Mouse (Mus musculus) liver, embryonic 15.5 days (tissue): ENCODE measurements around the gene Slc30a7. TPM values are rescaled to one million over a fixed set of nuclear protein-coding genes. Genes with fewer than 3 reads are reported as not detected.

Experiments
- ATAC-seq: fragments of 200-750 bp; cut with Nextera tagmentation; 2 replicates; pipeline ENCODE4 v1.8.0; 2017; ENCODE audit warnings: moderate number of reproducible peaks, mild to moderate bottlenecking, moderate library complexity; ENCODE audit not compliant: insufficient read depth
- H3K27ac ChIP-seq: fragments of 300-500 bp; sonication (generic); replicated peaks from 2 replicates; pipeline ENCODE4 v1.5.1; 2015; ENCODE audit warnings: mild to moderate bottlenecking, inconsistent platforms
- H3K27me3 ChIP-seq: fragments of 300-500 bp; sonication (generic); 2 replicates; pipeline ENCODE4 v1.6.1; 2015; ENCODE audit warnings: mild to moderate bottlenecking, inconsistent platforms
- H3K36me3 ChIP-seq: fragments of 300-500 bp; sonication (generic); replicated peaks from 2 replicates; pipeline ENCODE4 v1.6.1; 2015; ENCODE audit warnings: moderate library complexity, mild to moderate bottlenecking, inconsistent platforms
- H3K4me1 ChIP-seq: fragments of 300-500 bp; sonication (generic); replicated peaks from 2 replicates; pipeline ENCODE4 v1.6.1; 2015; ENCODE audit warnings: inconsistent platforms
- H3K4me2 ChIP-seq: fragments of 300-500 bp; sonication (generic); 2 replicates; pipeline ENCODE4 v1.6.1; 2015; ENCODE audit warnings: moderate library complexity, mild to moderate bottlenecking, inconsistent platforms
- H3K4me3 ChIP-seq: fragments of 300-500 bp; sonication (generic); replicated peaks from 2 replicates; pipeline ENCODE4 v1.5.1; 2015; ENCODE audit warnings: mild to moderate bottlenecking, inconsistent platforms
- H3K9ac ChIP-seq: fragments of 300-500 bp; sonication (generic); 2 replicates; pipeline ENCODE4 v1.6.1; 2015; ENCODE audit warnings: moderate library complexity, mild to moderate bottlenecking, inconsistent platforms
- H3K9me3 ChIP-seq: fragments of 300-500 bp; sonication (generic); replicated peaks from 2 replicates; pipeline ENCODE4 v1.6.1; 2016; ENCODE audit warnings: inconsistent platforms
- WGBS: fragments of 180-500 bp; shearing (Covaris S2); methylation state at CpG from one replicate; pipeline ENCODE4 v1.1.7; 2015; ENCODE audit warnings: mixed read lengths; ENCODE audit not compliant: insufficient replicate concordance; 5-methylcytosine and 5-hydroxymethylcytosine counted together
- polyA plus RNA-seq: library from polyadenylated mRNA; unstranded; fragments of >200 nt; fragmentation: Nextera tagmentation; extraction: Ambion mirVana; gene quantifications from 2 replicates; pipeline ENCODE4 v1.2.1, GENCODE M21; 2015

The Slc30a7 gene
- polyA plus RNA-seq, 1 experiment from 2014 or later, result 11.4 TPM

DNA sequence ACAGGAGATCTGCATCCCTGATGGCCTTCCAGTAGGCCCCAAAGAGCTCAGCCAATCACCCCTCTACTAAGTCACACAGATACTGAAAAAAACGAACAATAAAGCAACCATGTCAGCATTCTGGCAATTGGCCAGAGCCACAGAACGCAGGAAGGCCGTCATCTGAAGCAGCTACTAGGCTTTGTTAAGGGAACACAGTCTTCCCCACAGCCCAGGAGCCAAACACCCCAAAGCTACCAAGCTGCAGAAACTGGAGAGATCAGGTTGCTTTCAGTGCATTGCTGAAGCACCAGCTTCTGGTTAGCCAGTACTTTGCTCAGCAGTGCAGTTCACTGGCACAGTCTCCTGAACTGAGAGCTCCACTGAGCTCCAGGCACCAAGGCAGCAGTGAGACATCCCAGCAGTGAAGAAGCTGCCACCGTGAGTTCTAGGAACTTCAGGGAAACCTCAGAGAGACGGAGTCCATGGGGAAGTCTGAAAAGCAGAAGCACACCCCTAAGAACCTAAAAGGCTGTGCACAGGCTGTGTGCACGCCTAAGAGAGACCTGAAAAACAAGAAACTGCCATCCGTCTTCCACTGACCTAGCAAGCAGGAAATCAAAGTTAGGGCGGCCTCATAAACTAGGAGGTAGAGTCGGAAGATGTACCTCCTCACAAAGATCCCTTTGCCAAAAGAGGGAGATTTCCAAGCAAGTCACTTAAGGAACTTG is 21.9 kb downstream of the Slc30a7 start:
- no peak for ATAC-seq
- Histone ChIP-seq H3K9me3 (no peaks in the 10 kb centered on the region), H3K4me3 (no peak overlapping the region), H3K4me2 (no peak overlapping the region), H3K27ac (no peak overlapping the region), H3K4me1 (no peaks in the 10 kb centered on the region), H3K36me3 (peaks cover 43% of the 10 kb centered on the region), H3K27me3 (no peaks in the 10 kb centered on the region), H3K9ac (no peak overlapping the region)
- 60% methylated on average over 9 of the region's 9 CpGs for WGBS

DNA sequence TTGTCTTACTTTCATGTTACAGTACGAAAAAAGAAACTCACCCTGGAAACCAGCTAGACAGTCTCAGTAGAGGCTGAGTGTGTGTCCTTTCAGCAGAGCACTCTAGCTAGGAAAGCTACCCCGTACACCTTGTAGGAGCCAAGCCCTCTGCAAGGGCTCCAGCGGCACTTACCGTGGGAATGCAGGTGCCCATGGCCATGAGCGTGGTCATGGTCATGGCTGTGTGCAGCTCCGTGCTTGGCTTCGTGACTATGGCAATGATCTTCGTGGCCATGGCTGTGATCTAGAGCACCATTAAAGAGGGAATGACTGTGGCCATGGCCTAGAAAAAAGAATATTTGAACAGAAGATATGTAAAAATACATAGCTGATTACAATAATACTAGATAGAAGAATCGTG is 22.6 kb downstream of the Slc30a7 start:
- Histone ChIP-seq H3K4me3 (no peak overlapping the region), H3K27me3 (no peaks in the 10 kb centered on the region), H3K36me3 (peaks cover 38% of the 10 kb centered on the region), H3K27ac (no peak overlapping the region), H3K9me3 (no peaks in the 10 kb centered on the region), H3K9ac (no peak overlapping the region), H3K4me2 (no peak overlapping the region), H3K4me1 (no peaks in the 10 kb centered on the region)
- ATAC-seq, result no peak
- WGBS, result 80% methylated on average over 9 of the region's 9 CpGs

DNA sequence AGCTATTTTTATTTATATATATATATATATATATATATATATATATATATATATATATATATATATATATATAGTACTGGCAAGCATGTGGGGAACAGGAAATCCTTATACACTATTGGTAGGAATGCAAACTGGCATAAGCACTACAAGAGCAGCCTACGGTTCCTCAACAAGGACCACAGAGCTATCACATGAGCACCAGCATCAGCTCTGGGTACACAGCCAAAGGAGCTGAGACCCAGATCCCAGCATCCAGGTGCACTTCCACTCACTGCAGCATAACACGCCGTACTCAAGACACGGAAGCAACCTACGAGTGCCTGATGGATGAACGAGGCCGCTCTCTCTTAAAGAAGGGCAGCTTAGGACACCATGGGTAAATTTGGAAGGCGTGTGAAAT is 24.0 kb downstream of the Slc30a7 start:
- Histone ChIP-seq H3K9ac (no peak overlapping the region), H3K4me2 (no peak overlapping the region), H3K4me3 (no peak overlapping the region), H3K36me3 (peaks cover 35% of the 10 kb centered on the region), H3K9me3 (no peaks in the 10 kb centered on the region), H3K27ac (no peak overlapping the region), H3K27me3 (no peaks in the 10 kb centered on the region), H3K4me1 (no peaks in the 10 kb centered on the region)
- ATAC-seq, result no peak
- 82% methylated on average over 8 of the region's 8 CpGs for WGBS

DNA sequence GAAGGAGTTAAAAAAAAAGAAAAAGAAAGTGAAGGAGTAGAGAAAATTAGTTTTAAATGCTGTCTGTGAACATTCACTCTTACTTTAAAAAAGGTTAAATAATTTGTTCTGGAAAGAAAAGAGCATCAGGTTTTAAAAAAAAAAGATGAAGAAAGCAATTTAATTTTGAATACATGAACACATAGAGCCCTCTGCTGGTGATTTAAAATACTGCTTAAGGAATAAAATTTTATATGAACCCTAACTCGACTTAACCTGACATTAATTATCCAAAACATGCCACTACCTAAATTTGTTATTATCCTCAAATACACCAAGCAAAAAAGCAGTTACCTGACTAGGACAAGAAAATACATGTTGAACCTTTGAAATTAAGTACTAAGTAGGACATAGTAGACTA is 28.2 kb downstream of the Slc30a7 start:
- Histone ChIP-seq H3K4me3 (no peak overlapping the region), H3K9ac (no peak overlapping the region), H3K9me3 (no peaks in the 10 kb centered on the region), H3K27me3 (no peaks in the 10 kb centered on the region), H3K27ac (no peak overlapping the region), H3K4me2 (no peak overlapping the region), H3K4me1 (no peaks in the 10 kb centered on the region), H3K36me3 (peaks cover 50% of the 10 kb centered on the region)
- 30% methylated on average over 1 of the region's 1 CpGs for WGBS
- no peak for ATAC-seq

DNA sequence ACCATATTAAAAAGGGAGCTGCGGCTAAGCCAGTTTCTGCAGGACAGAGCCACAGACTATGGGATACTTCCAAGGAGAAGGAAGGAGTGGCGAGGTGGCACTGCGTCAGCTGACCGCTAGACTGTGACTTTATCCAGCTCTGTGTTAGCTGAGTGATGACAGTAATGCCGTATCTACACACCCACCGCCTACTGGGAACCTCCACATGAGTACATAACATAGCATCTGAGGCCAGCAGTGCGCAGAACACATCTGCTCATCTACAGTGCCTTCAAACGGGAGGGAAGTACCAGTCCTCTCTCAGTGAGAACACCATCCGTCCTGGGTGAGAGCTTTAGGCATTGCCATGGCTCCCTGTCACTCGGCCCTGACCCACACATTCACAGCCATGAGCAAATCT is 32.2 kb downstream of the Slc30a7 start:
- no peak overlapping the region for H3K4me2 ChIP-seq
- no peak overlapping the region for H3K27ac ChIP-seq
- no peak overlapping the region for H3K4me3 ChIP-seq
- H3K36me3 ChIP-seq, result peaks cover 39% of the 10 kb centered on the region
- ATAC-seq, result no peak
- H3K27me3 ChIP-seq, result no peaks in the 10 kb centered on the region
- H3K4me1 ChIP-seq, result no peaks in the 10 kb centered on the region
- no peak overlapping the region for H3K9ac ChIP-seq
- 75% methylated on average over 10 of the region's 10 CpGs for WGBS
- H3K9me3 ChIP-seq, result no peaks in the 10 kb centered on the region

DNA sequence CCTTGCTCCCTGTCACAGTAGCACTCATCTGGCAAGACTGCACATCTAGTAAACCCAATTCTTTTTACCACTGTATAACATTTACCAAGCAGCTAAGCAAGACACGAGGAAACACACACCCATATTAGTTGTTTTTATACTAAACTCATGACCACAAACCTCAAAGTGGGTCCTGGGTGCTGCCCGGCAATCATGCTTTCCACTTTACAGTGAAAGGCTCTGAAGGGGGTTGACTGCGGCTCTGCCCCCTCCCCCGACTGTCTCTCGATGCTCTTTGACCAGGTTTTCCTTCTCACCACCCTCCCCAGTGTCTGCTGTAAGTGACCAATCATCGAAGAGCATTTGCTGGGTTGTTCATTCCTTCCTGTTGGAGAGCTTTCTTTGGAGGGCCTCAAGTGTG is 33.0 kb downstream of the Slc30a7 start:
- WGBS, result 74% methylated on average over 6 of the region's 6 CpGs
- no peak overlapping the region for H3K4me3 ChIP-seq
- no peak for ATAC-seq
- no peaks in the 10 kb centered on the region for H3K9me3 ChIP-seq
- H3K4me1 ChIP-seq, result no peaks in the 10 kb centered on the region
- no peak overlapping the region for H3K27ac ChIP-seq
- peaks cover 34% of the 10 kb centered on the region for H3K36me3 ChIP-seq
- no peaks in the 10 kb centered on the region for H3K27me3 ChIP-seq
- H3K9ac ChIP-seq, result no peak overlapping the region
- H3K4me2 ChIP-seq, result no peak overlapping the region

DNA sequence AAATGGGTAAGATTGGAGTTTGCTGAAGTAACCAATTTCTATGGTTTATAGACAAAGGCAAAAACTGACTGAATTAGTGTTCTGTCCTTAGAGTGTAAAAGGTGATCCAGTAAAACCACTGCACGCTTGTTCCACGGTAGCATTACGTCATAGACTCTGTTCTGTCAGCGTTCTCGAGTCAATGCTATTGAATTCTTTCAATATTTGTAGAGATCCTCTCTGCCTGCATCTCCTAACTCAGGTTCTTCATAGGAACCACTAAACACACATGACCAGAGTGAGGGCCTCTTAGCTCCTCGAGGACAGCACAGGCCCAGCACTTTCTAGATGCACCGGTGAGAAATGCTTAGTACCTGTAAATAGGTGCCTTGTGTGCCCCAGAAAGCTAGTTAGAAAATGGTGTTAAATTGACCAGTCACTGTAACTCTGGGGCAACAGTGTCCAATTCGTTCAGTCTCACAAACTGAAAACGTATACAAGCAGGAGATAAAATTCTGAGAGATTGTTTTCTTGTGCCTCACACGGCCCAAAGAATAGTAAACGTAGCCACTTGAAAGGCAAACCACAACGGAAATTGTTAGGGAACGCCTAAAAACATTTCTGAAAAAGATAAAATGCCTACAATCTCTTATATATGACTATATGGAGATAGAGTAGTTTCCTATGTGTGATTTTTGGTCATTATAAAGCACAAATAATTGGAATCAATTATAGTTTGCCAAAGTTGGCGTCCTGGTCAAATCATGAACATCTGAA is 35.1 kb downstream of the Slc30a7 start:
- Histone ChIP-seq H3K27ac (no peak overlapping the region), H3K4me1 (no peaks in the 10 kb centered on the region), H3K4me2 (no peak overlapping the region), H3K27me3 (no peaks in the 10 kb centered on the region), H3K36me3 (peaks cover 26% of the 10 kb centered on the region), H3K4me3 (no peak overlapping the region), H3K9ac (no peak overlapping the region), H3K9me3 (no peaks in the 10 kb centered on the region)
- no peak for ATAC-seq
- 73% methylated on average over 14 of the region's 14 CpGs for WGBS

DNA sequence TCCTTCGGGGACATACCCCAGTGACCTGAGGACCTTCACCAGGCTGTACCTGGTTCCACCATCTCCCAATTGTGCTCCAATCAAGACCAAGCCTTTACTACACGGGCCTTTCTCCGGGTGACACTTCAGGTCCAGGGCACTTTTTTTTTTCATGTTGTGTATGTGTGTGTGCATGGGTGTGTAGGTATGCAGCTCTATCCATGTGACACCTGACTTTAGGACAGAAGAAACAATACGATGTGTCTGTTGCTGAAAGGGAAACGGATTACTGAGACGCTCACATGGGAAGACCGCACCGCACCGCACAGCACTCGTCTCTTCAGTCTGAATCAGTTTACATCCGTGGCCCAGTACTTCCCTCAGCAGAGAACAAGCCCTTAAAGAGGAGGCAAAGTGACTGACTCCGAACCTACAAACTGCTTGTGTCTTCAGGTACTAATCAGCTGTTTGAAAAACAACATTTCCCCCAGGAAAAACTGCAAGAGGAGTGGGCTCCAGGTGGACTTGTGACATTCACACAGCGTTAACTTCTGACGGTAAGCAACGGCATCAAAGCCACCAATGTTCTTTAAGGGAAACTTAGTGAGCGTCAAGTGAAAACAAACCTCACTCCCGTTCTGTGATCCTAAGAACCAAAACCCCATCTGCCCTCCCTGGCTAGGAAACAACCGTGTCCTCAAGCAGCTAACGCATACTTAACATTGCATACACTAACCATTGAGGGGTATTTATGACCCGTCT is 36.0 kb downstream of the Slc30a7 start:
- ATAC-seq, result no peak
- H3K27ac ChIP-seq, result no peak overlapping the region
- H3K9me3 ChIP-seq, result no peaks in the 10 kb centered on the region
- 85% methylated on average over 20 of the region's 20 CpGs for WGBS
- H3K4me1 ChIP-seq, result no peaks in the 10 kb centered on the region
- peaks cover 21% of the 10 kb centered on the region for H3K36me3 ChIP-seq
- no peak overlapping the region for H3K4me2 ChIP-seq
- no peak overlapping the region for H3K9ac ChIP-seq
- H3K27me3 ChIP-seq, result no peaks in the 10 kb centered on the region
- H3K4me3 ChIP-seq, result no peak overlapping the region

DNA sequence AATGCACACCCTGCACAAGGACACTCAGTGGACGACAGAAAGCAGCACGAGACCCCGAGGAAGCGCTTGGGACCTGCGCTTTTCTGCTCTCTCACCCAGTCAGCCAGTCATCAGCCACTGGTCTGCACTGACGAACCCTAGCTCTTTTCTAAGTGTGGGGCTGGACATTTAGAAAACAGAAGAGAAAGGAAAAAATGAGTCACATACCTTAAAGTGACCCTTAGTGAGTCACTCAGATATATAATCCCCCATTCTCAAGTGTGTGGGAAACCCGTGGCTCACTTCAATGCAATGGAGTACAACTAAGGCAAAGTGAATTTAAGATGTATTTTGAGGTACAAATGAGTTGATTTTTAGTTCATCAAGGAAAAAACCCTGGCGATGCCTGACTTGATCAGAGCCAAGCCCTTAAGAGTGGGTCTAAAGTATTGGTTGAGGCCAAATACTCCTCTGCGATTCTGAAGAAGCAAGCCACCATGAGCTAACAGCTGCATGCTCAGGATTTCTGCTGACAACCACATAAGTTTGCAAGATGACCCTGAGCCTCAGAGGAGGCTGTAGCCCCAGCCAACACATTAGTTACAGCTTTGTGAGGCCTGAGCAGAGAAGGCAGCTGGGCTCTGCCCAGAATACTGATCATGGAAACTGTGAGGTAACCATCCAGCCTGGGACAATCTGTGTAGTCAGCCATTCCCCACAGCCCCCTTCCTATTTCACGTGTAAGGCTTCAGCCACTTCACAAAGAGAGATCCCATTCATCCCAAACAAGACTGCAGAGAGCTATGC is 38.3 kb downstream of the Slc30a7 start:
- Histone ChIP-seq H3K4me2 (no peak overlapping the region), H3K4me3 (no peak overlapping the region), H3K27ac (no peak overlapping the region), H3K27me3 (no peaks in the 10 kb centered on the region), H3K4me1 (no peaks in the 10 kb centered on the region), H3K9me3 (no peaks in the 10 kb centered on the region), H3K36me3 (peaks cover 12% of the 10 kb centered on the region), H3K9ac (no peak overlapping the region)
- 67% methylated on average over 10 of the region's 10 CpGs for WGBS
- no peak for ATAC-seq

DNA sequence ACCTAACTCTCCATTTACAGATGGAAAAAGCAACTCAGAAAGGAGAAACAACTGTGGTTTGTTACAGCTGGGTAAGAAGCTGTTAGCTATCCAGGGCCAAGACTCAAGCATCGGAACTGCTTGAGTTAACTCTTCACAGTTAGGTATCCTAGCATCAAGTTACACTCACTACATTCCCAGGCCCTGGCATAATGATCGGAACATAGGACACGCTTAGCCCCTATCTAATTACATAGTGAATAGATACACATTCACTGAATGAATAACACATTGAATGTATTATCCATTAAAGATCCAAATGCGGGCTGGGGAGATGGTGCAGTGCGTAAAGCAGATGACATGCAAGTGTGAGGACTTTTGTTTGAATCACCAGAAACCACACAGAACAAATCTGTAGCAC is 43.1 kb downstream of the Slc30a7 start:
- peaks cover 8% of the 10 kb centered on the region for H3K36me3 ChIP-seq
- H3K4me2 ChIP-seq, result no peak overlapping the region
- no peaks in the 10 kb centered on the region for H3K27me3 ChIP-seq
- no peak overlapping the region for H3K27ac ChIP-seq
- H3K4me1 ChIP-seq, result no peaks in the 10 kb centered on the region
- no peaks in the 10 kb centered on the region for H3K9me3 ChIP-seq
- ATAC-seq, result no peak
- no peak overlapping the region for H3K9ac ChIP-seq
- 82% methylated on average over 5 of the region's 5 CpGs for WGBS
- no peak overlapping the region for H3K4me3 ChIP-seq

DNA sequence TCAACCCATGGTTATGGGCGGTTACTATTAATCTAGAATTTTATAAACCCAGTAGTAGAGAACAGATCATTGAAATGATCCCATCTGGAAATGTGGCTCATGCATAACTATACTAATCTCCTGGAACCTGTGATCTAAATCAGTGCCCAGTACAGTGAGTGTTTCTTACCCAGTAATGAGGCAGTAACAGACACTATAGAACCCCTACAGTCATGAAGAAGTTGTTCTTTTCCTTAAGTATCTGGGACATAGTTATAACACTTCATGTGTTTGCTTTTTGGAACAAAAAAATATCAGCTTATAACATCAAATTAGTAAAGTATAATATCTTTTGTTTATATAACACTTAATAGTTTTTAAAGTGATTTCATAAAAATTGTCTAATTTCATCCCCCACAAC is 43.6 kb downstream of the Slc30a7 start:
- 67% methylated on average over 1 of the region's 1 CpGs for WGBS
- Histone ChIP-seq H3K4me3 (no peak overlapping the region), H3K9ac (no peak overlapping the region), H3K9me3 (no peaks in the 10 kb centered on the region), H3K4me1 (no peaks in the 10 kb centered on the region), H3K27me3 (no peaks in the 10 kb centered on the region), H3K4me2 (no peak overlapping the region), H3K27ac (no peak overlapping the region), H3K36me3 (peaks cover 9% of the 10 kb centered on the region)
- ATAC-seq, result no peak
